Mouse (Mus musculus): ENCODE results near the gene Tmem107. TPM values are rescaled to one million over a fixed set of nuclear protein-coding genes. Genes with fewer than 3 reads are reported as not detected.

Gene Tmem107
- polyA plus RNA-seq, 3 experiments from 2014 or later, result 2.8 to 9.1 (median 4.0) TPM

GRCm38 (mm10) chr11:69095511-69096231 lies 25.1 kb downstream of the Tmem107 start:
- no peak for ATAC-seq

GRCm38 (mm10) chr11:69096360-69096986 lies 25.9 kb downstream of the Tmem107 start:
- ATAC-seq, result no peak

DNA sequence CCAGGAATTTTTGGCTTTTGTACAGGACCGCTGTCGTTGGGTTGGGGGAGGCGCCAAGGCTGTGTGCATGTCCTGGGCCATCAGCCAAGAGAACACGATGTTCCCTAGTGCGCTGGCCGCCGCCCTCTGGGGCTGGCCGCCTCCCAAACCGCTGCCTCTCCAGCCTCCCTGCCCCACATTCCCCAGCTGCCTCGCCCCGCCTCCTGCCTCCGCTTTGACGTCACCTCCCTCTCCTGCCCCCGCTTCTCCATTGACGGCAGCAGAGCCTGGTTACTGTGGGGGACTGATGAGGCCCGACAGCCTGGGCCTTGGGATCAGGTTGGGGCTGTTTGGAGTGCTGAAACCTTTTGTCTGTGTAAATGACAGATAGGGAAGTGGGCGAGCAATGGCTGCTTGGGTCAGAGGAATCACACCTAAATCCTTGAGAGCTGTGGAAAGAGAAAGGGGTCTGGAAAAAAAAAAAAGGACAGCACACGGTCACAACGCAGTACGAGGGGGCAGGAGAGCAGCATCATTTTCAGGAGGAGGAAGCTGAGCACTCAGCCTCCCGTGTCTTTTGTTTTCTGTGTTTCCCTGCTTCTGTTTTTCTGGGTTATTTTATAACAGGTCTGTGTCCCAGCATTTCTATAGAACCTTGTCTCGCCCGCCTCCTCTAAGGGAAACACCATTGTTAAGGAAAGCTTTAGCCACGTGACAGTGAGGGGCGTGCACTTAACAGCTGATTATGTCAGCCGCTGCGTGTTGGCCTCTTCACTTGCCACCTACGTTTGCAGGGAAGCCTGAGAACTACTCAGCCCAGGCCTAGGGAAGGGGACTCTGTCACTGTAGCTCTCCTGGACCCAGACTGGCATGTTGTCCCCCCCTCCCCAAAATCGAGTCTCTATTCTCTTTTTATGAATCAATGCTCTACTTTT lies 26.6 kb downstream of the Tmem107 start:
- ATAC-seq, result peak; percentile 2

DNA sequence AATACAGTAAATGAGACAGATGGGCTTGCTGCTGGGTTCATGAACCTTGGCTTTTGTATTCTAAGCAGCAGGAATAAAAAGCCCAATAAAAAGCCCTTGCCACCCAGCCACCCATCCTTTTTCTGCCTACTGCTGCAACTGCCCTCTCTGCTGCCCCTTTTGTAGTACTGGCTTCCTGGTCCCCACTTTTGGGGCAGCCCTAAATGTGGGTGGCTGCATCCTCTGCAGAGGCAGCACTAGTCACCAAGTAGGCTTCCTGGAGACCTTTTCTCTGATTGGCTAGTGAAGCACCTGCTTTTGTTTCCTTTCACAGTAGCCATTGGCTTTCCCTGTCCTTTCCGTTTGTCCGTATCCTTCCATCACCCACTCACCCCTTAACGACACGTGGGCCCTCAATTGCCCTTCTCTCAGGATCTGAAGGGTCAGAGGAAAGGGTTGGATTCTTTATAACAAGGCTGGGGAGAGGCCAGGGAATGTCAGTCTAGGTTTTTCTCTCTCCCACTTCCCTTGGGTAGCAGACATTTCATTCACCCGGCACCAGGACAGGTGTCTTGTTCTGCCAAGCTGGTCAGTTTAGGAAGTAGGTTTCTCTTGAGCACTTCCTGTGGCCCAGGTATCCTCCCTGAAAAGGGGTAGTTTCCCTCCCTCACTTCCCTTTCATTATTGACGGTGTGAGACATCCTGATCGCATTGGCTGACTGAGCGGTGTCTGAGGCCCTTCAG lies 27.6 kb downstream of the Tmem107 start:
- ATAC-seq, result peak; percentile 53

- ATAC-seq, result no peak
Measured at GRCm38 (mm10) chr11:69098762-69099091, 28.1 kb downstream of the Tmem107 start.

- no peak for ATAC-seq
Measured at GRCm38 (mm10) chr11:69099177-69099914, 28.7 kb downstream of the Tmem107 start.

DNA sequence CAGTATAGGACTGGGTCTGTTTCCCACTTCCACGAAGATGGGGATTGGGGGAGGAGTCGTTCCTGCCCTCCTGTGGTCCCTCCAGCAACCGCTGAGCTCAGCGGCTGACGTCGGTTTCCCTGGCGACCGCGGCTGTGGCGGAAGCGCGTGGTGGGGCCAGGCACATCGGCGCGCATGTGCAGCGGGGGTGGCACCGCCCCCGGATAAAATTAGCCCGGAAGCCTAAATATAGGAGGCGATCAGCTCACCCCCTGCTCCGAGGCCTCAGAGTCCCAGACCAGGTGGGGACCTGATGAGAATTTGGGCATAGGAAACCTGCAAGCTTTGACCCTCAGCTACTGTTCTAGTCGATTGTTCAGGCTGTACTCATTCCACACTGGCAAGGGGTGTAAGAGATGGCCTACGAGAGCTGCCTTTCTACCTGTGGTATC lies 29.3 kb downstream of the Tmem107 start:
- ATAC-seq, result peak; percentile 20

- ATAC-seq, result no peak
Measured at GRCm38 (mm10) chr11:69100639-69101360, 30.2 kb downstream of the Tmem107 start.

- ATAC-seq, result no peak
Measured at GRCm38 (mm10) chr11:69101604-69102402, 31.2 kb downstream of the Tmem107 start.

DNA sequence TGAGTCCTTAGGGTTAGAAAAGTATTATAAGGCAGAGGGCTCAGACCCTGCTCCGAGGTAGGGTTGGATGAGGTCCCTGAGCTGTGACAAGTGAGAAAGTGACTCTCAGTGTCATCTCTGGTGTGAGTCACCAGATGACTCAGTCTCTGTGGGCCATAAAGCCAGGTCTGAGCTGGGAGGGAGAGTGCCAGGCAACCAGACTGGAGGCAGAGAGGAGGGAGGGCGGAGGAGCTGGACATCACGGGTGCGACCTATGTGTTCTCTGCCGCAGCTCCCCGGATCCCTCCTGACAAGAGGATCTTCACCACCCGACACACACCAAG lies 31.8 kb downstream of the Tmem107 start:
- no peak for ATAC-seq

DNA sequence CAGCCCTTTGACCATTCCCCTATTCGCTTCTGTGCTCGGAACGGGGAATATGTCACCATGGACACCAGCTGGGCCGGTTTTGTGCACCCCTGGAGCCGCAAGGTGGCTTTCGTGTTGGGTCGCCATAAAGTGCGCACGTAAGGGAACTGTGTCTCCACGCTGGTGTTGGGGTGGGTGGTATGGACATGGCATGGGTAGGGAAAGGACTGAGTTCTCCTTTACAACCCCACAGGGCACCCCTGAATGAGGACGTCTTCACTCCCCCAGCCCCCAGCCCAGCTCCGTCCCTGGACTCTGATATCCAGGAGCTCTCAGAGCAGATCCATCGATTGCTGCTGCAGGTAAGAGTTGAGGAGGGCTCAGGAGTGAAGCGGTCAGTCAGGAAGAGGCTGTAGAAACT lies 32.5 kb downstream of the Tmem107 start:
- ATAC-seq, result no peak

- no peak for ATAC-seq
Measured at GRCm38 (mm10) chr11:69103531-69104435, 33.2 kb downstream of the Tmem107 start.

GRCm38 (mm10) chr11:69104487-69104886 lies 33.9 kb downstream of the Tmem107 start:
- ATAC-seq, result no peak

GRCm38 (mm10) chr11:69105227-69105626 lies 34.6 kb downstream of the Tmem107 start:
- ATAC-seq, result no peak

DNA sequence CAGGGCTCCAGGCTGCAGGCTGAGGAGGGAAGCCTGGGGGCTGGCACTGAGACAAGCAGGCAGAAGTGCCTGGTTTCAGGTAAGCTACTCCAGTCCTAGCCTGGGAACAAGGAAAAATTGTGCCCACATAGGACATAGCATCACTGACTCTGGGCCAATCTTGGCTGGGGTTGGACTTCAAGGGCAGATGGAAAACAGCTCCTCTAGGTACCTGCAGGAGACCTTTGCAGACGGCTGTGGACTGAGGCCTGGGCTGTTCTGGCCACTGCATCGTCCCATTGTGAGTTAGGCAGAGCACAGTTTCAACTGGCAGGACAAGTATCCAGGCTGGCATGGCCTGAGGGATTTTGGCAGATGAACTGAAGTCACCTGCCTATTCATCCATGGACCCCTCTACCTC lies 35.2 kb downstream of the Tmem107 start:
- ATAC-seq, result no peak

- no peak for ATAC-seq
Measured at GRCm38 (mm10) chr11:69106299-69106698, 35.7 kb downstream of the Tmem107 start.

- ATAC-seq, result no peak
Measured at GRCm38 (mm10) chr11:69106842-69107241, 36.2 kb downstream of the Tmem107 start.

GRCm38 (mm10) chr11:69107676-69108075 lies 37.1 kb downstream of the Tmem107 start:
- ATAC-seq, result no peak

DNA sequence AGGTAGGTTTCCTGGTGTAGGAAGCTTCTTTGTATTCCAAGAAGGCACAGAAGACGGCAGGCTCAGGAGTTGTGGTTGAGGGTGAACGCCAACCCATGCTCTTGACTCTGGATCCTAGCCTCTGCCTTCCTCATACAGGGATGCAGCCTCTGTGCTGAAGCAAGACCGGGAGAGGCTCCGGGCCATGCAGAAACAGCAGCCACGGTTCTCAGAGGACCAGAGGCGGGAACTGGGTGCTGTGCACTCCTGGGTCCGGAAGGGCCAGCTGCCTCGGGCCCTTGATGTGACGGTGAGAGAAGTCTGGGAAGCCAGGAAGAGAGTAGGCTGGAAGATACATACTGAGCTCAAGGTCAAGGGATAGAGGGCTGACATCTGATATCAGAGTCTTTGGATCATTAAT lies 37.6 kb downstream of the Tmem107 start:
- ATAC-seq, result no peak
